Mouse (Mus musculus) heart, postnatal 0 days (tissue): ENCODE data around the gene Pikfyve.

Source experiments
- CTCF ChIP-seq: IDR thresholded peaks from 2 replicates; pipeline ENCODE4 v1.5.1; 2016; ENCODE audit warnings: antibody characterized with exemption, control low read depth, low read depth
- EP300 ChIP-seq: IDR thresholded peaks from 2 replicates; pipeline ENCODE4 v1.6.1; 2016; ENCODE audit warnings: antibody characterized with exemption, low read depth

- TF ChIP-seq CTCF = no peak
- no peak for TF ChIP-seq EP300
Observed at GRCm38 (mm10) chr1:65185011-65185410, 1.5 kb upstream of the Pikfyve start.
